Mouse (Mus musculus) forebrain, embryonic 11.5 days (tissue): ENCODE measurements around the gene Pla2g12b. TPM values are rescaled to one million over a fixed set of nuclear protein-coding genes. Genes with fewer than 3 reads are reported as not detected.
"Not testable (repeated sequence)": the region's sequence is repeated elsewhere in the genome, so short reads cannot be mapped to it uniquely, and the experiment has no call there.

Experiments used
- ATAC-seq: fragments of 200-750 bp; cut with Nextera tagmentation; replicated peaks from 2 replicates; pipeline ENCODE4 v1.8.0; 2017; ENCODE audit warnings: moderate TSS enrichment; ENCODE audit not compliant: low FRiP score
- DNase-seq: peaks from one replicate; pipeline ENCODE4 v3.0.0-alpha.2; 2017; ENCODE audit warnings: low spot score
- H3K27ac ChIP-seq: fragments of 300-500 bp; sonication (generic); 2 replicates; pipeline ENCODE4 v1.5.1; 2014; ENCODE audit warnings: low read depth, low read length
- H3K27me3 ChIP-seq: fragments of 300-500 bp; sonication (generic); 2 replicates; pipeline ENCODE4 v1.6.1; 2014; ENCODE audit warnings: mild to moderate bottlenecking, low read length, mixed read lengths; ENCODE audit not compliant: control insufficient read depth, insufficient read depth
- H3K36me3 ChIP-seq: fragments of 300-500 bp; sonication (generic); 2 replicates; pipeline ENCODE4 v1.6.1; 2014; ENCODE audit warnings: mild to moderate bottlenecking, low read length, moderate library complexity, mixed read lengths; ENCODE audit not compliant: control insufficient read depth, insufficient read depth
- H3K4me1 ChIP-seq: fragments of 300-500 bp; sonication (generic); replicated peaks from 2 replicates; pipeline ENCODE4 v1.6.1; 2014; ENCODE audit warnings: low read length, mixed read lengths; ENCODE audit not compliant: control insufficient read depth, insufficient read depth
- H3K4me2 ChIP-seq: fragments of 300-500 bp; sonication (generic); 2 replicates; pipeline ENCODE4 v1.6.1; 2014; ENCODE audit warnings: low read depth, mild to moderate bottlenecking, low read length, moderate library complexity, mixed read lengths; ENCODE audit not compliant: severe bottlenecking
- H3K4me3 ChIP-seq: fragments of 300-500 bp; sonication (generic); 2 replicates; pipeline ENCODE4 v1.5.1; 2014; ENCODE audit warnings: low read depth, low read length
- H3K9ac ChIP-seq: fragments of 300-500 bp; sonication (generic); 2 replicates; pipeline ENCODE4 v1.6.1; 2014; ENCODE audit warnings: low read length
- H3K9me3 ChIP-seq: fragments of 300-500 bp; sonication (generic); 2 replicates; pipeline ENCODE4 v1.6.1; 2016; ENCODE audit warnings: low read length, mixed read lengths; ENCODE audit not compliant: control insufficient read depth
- WGBS: fragments of 180-500 bp; shearing (Covaris S2); extraction: QIAGEN DNeasy Blood & Tissue Kit; methylation state at CpG from one replicate; pipeline ENCODE4 v1.1.7; 2014; 5-methylcytosine and 5-hydroxymethylcytosine counted together
- polyA plus RNA-seq: library from polyadenylated mRNA; unstranded; fragments of >200 nt; fragmentation: Nextera tagmentation; extraction: Ambion mirVana; gene quantifications from 2 replicates; pipeline ENCODE4 v1.2.1, GENCODE M21; 2014

Pla2g12b gene
- polyA plus RNA-seq, 1 experiment from 2014 or later, result not detected

DNA sequence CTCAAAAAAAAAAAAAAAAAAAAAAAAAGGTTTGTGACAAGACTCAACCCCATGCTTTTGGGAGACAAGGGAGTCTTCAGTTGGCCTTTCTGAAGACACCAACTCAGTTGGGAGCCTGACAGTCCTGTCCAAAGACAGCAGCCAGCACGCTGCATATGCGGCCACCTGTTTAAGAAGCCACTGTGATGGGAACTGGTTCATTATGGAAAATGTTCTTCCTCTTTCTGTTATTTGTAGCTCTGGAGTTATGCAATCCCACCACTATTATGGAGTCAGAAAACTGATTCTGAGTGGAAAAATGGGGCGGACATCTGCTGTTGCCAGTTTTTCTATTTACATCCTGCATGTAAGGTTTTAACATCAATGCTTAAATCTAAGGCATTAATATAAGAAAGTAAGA lies 13.8 kb upstream of the Pla2g12b start:
- no peak overlapping the region for H3K9ac ChIP-seq
- WGBS, result 96% methylated on average over 3 of the region's 3 CpGs
- H3K4me1 ChIP-seq, result no peaks in the 10 kb centered on the region
- H3K36me3 ChIP-seq, result no peaks in the 10 kb centered on the region
- no peak overlapping the region for H3K4me3 ChIP-seq
- no peak overlapping the region for H3K27ac ChIP-seq
- ATAC-seq (no peak), DNase-seq (no peak)
- no peak overlapping the region for H3K4me2 ChIP-seq
- no peaks in the 10 kb centered on the region; the same call in 1 of the 2 replicates for H3K9me3 ChIP-seq
- H3K27me3 ChIP-seq, result no peaks in the 10 kb centered on the region

DNA sequence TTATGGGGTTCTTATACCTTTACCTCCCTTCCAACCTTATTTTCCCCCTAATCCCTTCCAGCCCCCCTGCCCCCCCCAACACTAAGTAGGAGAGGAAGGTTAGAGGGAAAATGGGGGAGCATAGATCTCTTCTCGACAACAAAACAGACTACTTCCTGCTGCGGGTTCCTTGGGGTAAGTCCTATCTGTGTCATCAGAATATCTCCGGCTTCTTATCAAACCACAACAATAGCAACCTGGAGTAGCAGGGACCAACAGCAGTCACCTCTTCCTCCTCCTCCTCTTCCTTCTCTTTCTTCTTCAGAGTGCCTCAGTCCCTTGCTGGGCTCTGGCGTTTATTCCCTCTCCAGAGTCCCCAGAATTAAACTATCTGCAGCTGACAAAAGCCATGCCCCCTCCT lies 11.6 kb upstream of the Pla2g12b start:
- no peak overlapping the region for H3K27ac ChIP-seq
- no peaks in the 10 kb centered on the region for H3K4me1 ChIP-seq
- no peaks in the 10 kb centered on the region; the same call in 1 of the 2 replicates for H3K9me3 ChIP-seq
- H3K27me3 ChIP-seq, result no peaks in the 10 kb centered on the region
- no peak overlapping the region for H3K4me2 ChIP-seq
- H3K4me3 ChIP-seq, result no peak overlapping the region
- ATAC-seq (no peak), DNase-seq (no peak)
- no peak overlapping the region for H3K9ac ChIP-seq
- no peaks in the 10 kb centered on the region for H3K36me3 ChIP-seq
- 82% methylated on average over 4 of the region's 4 CpGs for WGBS

DNA sequence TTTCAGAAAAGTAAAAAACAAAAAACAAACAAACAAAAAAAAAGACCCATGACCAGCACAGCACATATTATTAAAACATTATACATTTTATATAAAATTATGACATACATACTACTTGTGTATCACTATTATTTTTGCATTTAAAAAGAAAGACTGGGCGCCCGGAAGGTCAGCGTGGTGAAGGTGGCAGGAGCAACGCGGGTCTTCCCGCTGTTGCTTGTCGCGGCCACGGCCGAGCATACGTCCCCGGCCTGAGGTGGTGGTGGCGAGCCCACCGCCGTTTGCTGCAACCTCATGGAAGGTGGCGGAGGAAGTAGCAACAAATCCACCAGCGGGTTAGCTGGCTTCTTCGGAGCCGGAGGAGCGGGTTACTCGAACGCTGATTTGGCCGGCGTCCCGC lies 8.0 kb upstream of the Pla2g12b start, which contains the start of gene Gm10273:
Gm10273 (plus strand) TSS at position 172 of the 400 bp plus-strand sequence.
- H3K4me2 ChIP-seq, H3K4me1 ChIP-seq, H3K27ac ChIP-seq, H3K27me3 ChIP-seq, H3K4me3 ChIP-seq, H3K9me3 ChIP-seq, H3K36me3 ChIP-seq, DNase-seq, ATAC-seq, H3K9ac ChIP-seq: not testable (repeated sequence)
- 86% methylated on average over 9 of the region's 25 CpGs for WGBS

DNA sequence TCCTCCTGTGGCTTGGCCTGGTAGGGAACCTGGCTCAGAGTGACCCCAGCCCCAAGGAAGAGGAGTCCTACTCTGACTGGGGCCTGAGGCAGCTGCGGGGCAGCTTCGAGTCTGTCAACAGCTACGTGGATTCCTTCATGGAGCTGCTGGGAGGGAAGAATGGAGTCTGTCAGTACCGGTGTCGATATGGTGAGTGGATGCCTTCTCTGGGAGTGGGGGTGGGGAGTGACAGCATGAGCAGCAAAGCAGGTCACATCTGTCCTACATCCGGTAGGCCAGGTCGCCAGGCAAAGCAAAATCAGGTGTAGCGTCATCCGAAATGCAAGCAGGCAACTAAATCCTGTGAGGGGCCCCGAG lies 311 bp downstream of the Pla2g12b start:
- H3K4me1 ChIP-seq, result no peaks in the 10 kb centered on the region
- H3K4me3 ChIP-seq, result no peak overlapping the region
- DNase-seq (no peak), ATAC-seq (no peak)
- WGBS, result 72% methylated on average over 10 of the region's 10 CpGs
- H3K9ac ChIP-seq, result no peak overlapping the region
- no peaks in the 10 kb centered on the region for H3K36me3 ChIP-seq
- no peaks in the 10 kb centered on the region for H3K9me3 ChIP-seq
- H3K27ac ChIP-seq, result no peak overlapping the region
- no peaks in the 10 kb centered on the region for H3K27me3 ChIP-seq
- H3K4me2 ChIP-seq, result no peak overlapping the region

DNA sequence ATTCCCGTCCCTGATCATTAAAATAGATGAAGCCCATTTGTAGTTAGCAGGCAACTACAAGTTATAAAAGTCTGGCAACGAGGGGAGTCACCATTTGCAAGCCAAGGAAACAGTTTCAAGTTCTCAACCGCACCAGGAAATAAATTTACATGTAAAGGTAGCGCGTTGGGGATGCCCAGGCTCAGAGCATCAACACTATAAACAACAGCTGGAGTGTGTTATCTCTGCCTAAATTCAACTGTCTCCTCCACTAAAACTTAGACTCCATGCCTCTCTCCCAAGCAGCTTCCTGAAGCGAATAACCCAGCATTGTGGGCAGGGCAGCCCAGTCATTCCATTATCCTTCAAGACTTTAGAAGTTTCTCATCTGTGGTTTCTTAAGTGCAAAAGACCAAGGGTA lies 5.0 kb downstream of the Pla2g12b start:
- H3K4me2 ChIP-seq, result no peak overlapping the region
- DNase-seq (no peak), ATAC-seq (no peak)
- H3K4me1 ChIP-seq, result no peaks in the 10 kb centered on the region
- no peak overlapping the region for H3K27ac ChIP-seq
- no peaks in the 10 kb centered on the region for H3K36me3 ChIP-seq
- 73% methylated on average over 6 of the region's 6 CpGs for WGBS
- H3K27me3 ChIP-seq, result no peaks in the 10 kb centered on the region
- no peak overlapping the region for H3K9ac ChIP-seq
- H3K9me3 ChIP-seq, result no peaks in the 10 kb centered on the region
- no peak overlapping the region for H3K4me3 ChIP-seq

DNA sequence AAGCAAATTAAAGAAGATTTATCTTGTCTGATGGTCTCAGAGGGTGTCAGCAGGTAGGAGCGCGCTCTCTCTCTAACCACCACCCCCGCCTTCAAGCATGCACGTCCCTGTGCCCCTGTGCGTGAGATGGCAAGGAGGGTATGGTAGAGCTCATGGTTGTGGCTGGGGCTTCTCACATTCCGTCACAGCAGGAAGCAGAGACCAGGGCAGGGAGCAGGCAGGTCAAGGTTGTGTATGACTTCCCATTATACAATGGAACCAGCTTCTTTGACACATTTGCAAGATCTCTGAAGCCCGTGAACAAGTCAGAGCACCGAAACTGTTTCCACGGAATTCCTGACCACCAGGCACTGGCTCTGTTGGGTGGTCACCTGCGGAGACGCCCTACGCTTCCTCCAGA lies 6.8 kb downstream of the Pla2g12b start:
- no peak overlapping the region for H3K9ac ChIP-seq
- no peak overlapping the region for H3K4me2 ChIP-seq
- H3K27ac ChIP-seq, result no peak overlapping the region
- ATAC-seq, result no peak
- H3K4me3 ChIP-seq, result no peak overlapping the region
- DNase-seq, result no peak
- no peaks in the 10 kb centered on the region for H3K27me3 ChIP-seq
- H3K9me3 ChIP-seq, result no peaks in the 10 kb centered on the region; the same call in 1 of the 2 replicates
- H3K36me3 ChIP-seq, result no peaks in the 10 kb centered on the region
- 86% methylated on average over 12 of the region's 12 CpGs for WGBS
- no peaks in the 10 kb centered on the region for H3K4me1 ChIP-seq

DNA sequence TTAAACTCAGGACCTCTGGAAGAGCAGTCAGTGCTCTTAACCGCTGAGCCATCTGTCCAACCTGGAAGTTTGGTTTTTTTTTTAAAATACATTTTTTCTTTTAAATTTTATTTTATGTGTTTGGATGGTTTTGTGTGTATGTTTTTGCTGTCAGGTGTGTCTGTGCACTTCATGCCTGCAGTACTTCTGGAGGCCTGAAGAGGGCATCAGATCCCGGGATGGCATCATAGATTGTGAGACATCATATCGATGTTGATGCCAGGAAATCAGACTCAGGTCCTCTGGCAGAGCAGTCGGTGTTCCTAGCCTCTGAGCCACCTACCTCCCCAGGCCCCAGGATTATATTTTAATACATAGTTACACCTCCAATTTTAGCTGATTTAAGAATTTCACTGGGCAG lies 10.3 kb downstream of the Pla2g12b start:
- no peaks in the 10 kb centered on the region; the same call in 1 of the 2 replicates for H3K9me3 ChIP-seq
- WGBS, result 88% methylated on average over 4 of the region's 4 CpGs

DNA sequence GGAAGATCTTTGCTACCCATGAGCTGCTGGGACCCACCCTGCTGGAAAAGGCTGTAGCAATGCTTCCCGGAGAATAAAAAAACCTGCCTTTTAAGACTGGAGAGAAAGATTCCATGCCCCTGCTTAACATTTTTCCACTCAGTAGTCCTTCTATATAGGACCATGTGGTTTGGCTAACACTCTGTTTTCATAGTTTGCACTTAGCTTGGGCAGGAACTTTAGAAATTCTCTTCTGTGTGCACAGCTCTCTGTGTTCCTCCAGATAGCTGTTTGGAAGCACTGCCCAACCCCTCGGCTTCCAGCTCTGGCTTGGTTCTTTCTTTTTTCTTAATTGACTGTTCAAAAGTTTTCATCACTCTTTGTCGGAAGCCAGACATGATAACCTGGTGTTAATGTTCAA lies 13.2 kb downstream of the Pla2g12b start:
- H3K9me3 ChIP-seq, result no peaks in the 10 kb centered on the region; the same call in 1 of the 2 replicates
- H3K4me3 ChIP-seq, result no peak overlapping the region
- H3K4me2 ChIP-seq, result no peak overlapping the region
- DNase-seq (peak; percentile 15), ATAC-seq (no peak)
- H3K27me3 ChIP-seq, result no peaks in the 10 kb centered on the region
- no peaks in the 10 kb centered on the region for H3K36me3 ChIP-seq
- no peaks in the 10 kb centered on the region for H3K4me1 ChIP-seq
- 87% methylated on average over 3 of the region's 3 CpGs for WGBS
- H3K9ac ChIP-seq, result no peak overlapping the region
- H3K27ac ChIP-seq, result no peak overlapping the region

More for the DNA sequence above, 10.3 kb downstream of the Pla2g12b start:
- Histone ChIP-seq H3K4me2 (no peak overlapping the region), H3K4me3 (no peak overlapping the region), H3K27me3 (no peaks in the 10 kb centered on the region), H3K27ac (no peak overlapping the region), H3K9ac (no peak overlapping the region), H3K4me1 (no peaks in the 10 kb centered on the region), H3K36me3 (no peaks in the 10 kb centered on the region)
- ATAC-seq (no peak), DNase-seq (no peak)

DNA sequence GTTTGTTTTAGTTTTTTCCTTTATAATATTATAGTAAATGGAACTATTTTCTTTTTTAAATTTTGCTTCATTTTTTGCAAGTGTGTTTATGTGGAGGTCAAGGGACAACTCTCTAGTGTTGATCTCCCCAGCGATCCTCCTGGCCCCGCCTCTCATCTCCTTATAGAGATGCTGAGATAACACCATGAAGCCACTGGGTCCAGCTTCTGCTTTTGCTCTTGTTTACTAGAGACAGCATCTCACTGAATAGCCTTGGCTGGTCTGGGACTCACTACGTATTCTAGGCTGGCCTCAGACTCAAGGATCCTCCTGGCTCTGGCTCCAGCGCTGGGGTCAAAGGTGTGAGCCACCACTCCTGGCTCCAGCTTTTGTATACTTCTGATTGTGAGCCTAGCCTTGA lies 16.1 kb downstream of the Pla2g12b start:
- H3K4me1 ChIP-seq, result no peaks in the 10 kb centered on the region
- H3K4me2 ChIP-seq, result no peak overlapping the region
- H3K9me3 ChIP-seq, result no peaks in the 10 kb centered on the region
- DNase-seq (no peak), ATAC-seq (no peak)
- H3K27ac ChIP-seq, result no peak overlapping the region
- H3K9ac ChIP-seq, result no peak overlapping the region
- WGBS, result 86% methylated on average over 4 of the region's 4 CpGs
- H3K27me3 ChIP-seq, result no peaks in the 10 kb centered on the region
- H3K4me3 ChIP-seq, result no peak overlapping the region
- no peaks in the 10 kb centered on the region for H3K36me3 ChIP-seq
